Mouse (Mus musculus): ENCODE data around the gene Itprid2. TPM values are rescaled to one million over a fixed set of nuclear protein-coding genes. Genes with fewer than 3 reads are reported as not detected.

Gene Itprid2
- polyA plus RNA-seq (2017; shearing (Covaris generic)) = 7.4 TPM

DNA sequence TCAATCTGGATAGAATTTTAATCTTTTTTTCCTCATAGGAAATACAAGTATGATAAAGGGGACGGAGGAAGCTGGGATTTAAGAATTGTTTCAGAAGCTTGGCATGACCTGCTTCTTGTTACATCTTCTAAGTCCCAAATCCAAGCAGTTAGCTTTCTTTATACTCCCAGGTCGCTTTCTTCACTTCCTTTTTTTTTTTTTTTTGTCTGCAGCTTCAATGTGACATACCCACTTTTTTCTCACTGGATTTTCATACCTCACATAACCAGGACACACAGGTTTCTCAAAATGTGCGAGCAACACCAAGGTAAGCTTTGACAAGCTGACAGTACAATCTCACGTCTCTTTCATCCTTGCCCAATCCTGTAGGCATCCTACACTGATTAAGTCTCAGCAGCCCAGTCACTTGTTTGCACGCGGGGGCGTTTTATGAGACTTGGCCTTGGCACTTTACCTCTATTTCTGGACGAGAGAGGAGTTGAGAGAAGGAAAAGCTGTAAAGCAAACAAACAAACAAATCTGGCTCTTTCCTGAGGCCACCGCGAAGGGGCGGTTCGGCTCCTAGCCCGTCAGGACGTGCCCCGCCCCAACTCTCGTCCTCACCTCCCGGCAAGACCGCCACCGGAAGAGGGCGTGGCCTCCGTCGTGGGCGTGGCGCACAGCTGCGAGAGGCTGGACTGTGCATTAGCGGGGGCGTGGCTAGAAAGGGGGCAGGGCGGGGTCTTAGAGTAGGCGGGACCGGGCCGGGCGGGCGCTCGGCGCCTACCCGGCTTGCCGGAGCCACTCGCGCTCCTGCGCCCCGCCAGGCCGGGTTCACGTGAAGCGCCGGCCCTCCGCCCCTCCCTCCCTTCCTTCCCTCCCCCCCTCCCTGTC is at the start of gene Itprid2:
TSS of gene Itprid2 (plus strand) at position 825 of the 873 bp plus-strand sequence.

DNA sequence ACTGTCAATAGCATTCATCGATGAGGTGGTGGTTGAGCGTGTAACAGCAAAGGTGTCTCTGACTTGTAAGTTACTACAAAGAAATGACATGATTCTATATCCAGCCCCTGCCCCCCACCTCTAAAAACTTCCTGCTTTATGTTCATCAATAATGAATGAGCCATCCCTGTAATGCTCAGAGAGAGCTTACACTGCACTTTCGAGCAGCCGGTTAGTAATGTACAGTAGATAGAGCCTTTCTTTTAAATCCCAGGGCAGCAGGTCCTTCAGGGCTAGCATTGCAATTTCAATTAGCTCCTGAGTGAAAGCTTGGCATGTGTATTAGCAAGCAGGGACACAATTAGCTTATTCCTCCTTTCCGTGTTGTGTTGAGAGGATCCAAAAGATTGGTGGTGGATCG is 72.4 kb downstream of the Itprid2 start, which contains the start of gene Ppp1r1c:
TSS of gene Ppp1r1c (plus strand) at position 206 of the 400 bp plus-strand sequence.

Other genes starting within 250 kb of the Itprid2 start
- not detected for gene Neurod1, start 178.6 kb upstream of the Itprid2 start, polyA plus RNA-seq (2017; shearing (Covaris generic))
- 4.3 TPM for gene Cerkl, start 178.6 kb upstream of the Itprid2 start, polyA plus RNA-seq (2017; shearing (Covaris generic))
- gene Ppp1r1c, start 72.4 kb downstream of the Itprid2 start, polyA plus RNA-seq (2017; shearing (Covaris generic)) = 0.15 TPM

Data from effector memory CD4-positive, alpha-beta T cell, adult 7 months (primary cell).